Mouse (Mus musculus) gonadal fat pad, adult 2 months (tissue): ENCODE measurements around the gene Nox3. TPM values are rescaled to one million over a fixed set of nuclear protein-coding genes. Genes with fewer than 3 reads are reported as not detected.

ENCODE experiments used
- DNase-seq: peaks from one replicate; pipeline ENCODE4 v3.0.0-alpha.2; 2012; ENCODE audit warnings: low read depth
- polyA plus RNA-seq: library from polyadenylated mRNA; depleted of rRNA; stranded (reverse); fragments of >200 nt; gene quantifications from 2 replicates; pipeline ENCODE4 v1.2.3, GENCODE M21; 2012; rRNA removed

The Nox3 gene
- polyA plus RNA-seq, 1 experiment, result not detected

GRCm38 (mm10) chr17:3610307-3610754 lies 85.7 kb downstream of the Nox3 start:
- no peak for DNase-seq

GRCm38 (mm10) chr17:3602954-3603672 lies 92.9 kb downstream of the Nox3 start:
- no peak for DNase-seq

GRCm38 (mm10) chr17:3598393-3598792 lies 97.7 kb downstream of the Nox3 start:
- no peak for DNase-seq

GRCm38 (mm10) chr17:3597866-3598265 lies 98.2 kb downstream of the Nox3 start:
- DNase-seq, result no peak

DNA sequence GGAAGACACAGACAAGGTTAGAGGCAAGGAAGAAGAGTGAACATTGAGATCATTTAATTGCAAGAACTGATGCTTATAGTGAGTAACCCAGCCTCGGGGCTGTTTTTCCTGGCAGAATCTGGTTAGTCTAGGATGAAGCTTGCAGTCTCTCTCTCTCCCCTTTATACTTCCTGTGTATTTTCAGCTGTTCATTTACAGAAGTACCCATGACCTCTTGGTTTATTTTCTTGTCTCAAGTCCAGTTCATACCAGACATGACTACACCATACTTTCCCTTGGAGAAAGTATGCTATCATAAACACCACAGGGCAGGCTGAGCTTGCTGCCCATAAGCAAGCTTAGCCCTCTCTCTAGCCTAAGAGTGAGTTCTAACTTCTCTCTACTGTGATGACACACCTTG lies 98.9 kb downstream of the Nox3 start:
- DNase-seq, result peak; percentile 8

Other genes starting within 250 kb of the Nox3 start
- 0.26 TPM in 1 of 2 replicates, not detected in the other for gene Cldn20, start 163.7 kb downstream of the Nox3 start, polyA plus RNA-seq
- 4.5 and 5.0 TPM in 2 replicates for gene Tfb1m, start 138.5 kb downstream of the Nox3 start, polyA plus RNA-seq